ENCODE assay signal across 21 mouse cellular contexts in genomic region chr4:57666101-57666500, GRCm38 (mm10). TPM values are rescaled to one million over a fixed set of nuclear protein-coding genes. Genes with fewer than 3 reads are reported as not detected.
DNase-seq lines count a peak whose midpoint lies in the region; ATAC-seq and TF ChIP-seq lines count a peak whose summit lies in the region.
"Had no signal": no experiment of that assay in that cellular context is flagged by ENCODE, and none has a peak within 500 bp of the region (broad histone marks: within the 10 kb centered on the region; RNA-seq: fewer than 3 reads in every experiment).

No protein-coding gene starts in this region.

- DNase-seq in adrenal gland, adult 2 months, result peak; percentile 72
- DNase-seq in adrenal gland, postnatal 4 days (ENCODE audit: low spot score in 2 of 2), result no peak
- peak; percentile 81 for DNase-seq in Muller cell, postnatal 12 days (ENCODE audit: inconsistent ontology term)
- DNase-seq in brain, adult 2 months (ENCODE audit: low read depth, low spot score), result peak; percentile 35
- DNase-seq in urinary bladder, adult 18-20 months (ENCODE audit: low spot score in 2 of 2), result no peak
- DNase-seq: B cell, adult 2 months; cerebellum, adult 11 months; cerebellum, adult 8-10 months; cerebellum, postnatal 25 days; heart, postnatal 36 days; kidney, adult 2 months had no signal

- H3K9ac ChIP-seq in intestine, postnatal 0 days (ENCODE audit: low read depth, low read length), result no peak overlapping the region
- H3K9ac ChIP-seq in intestine, embryonic 16.5 days (ENCODE audit: low read depth, low read length), result no peak overlapping the region
- no peak overlapping the region for H3K9ac ChIP-seq in intestine, embryonic 15.5 days
- H3K9ac ChIP-seq: embryonic facial prominence, embryonic 12.5 days; forebrain, embryonic 15.5 days; heart, embryonic 12.5 days; hindbrain, embryonic 15.5 days; kidney, embryonic 15.5 days had no signal

- no peak for ATAC-seq in intestine, postnatal 0 days
- no peak for ATAC-seq in intestine, embryonic 16.5 days
- ATAC-seq in intestine, embryonic 15.5 days, result no peak
- ATAC-seq: CD4-positive, CD25-positive, alpha-beta regulatory T cell, adult 4 months; forebrain, embryonic 15.5 days had no signal

- no peak overlapping the region for H3K4me3 ChIP-seq in intestine, postnatal 0 days (ENCODE audit: low read depth, low read length)
- no peak overlapping the region for H3K4me3 ChIP-seq in intestine, embryonic 16.5 days (ENCODE audit: low read length)
- H3K4me3 ChIP-seq in intestine, embryonic 15.5 days (replicated peaks), result no peak overlapping the region
- H3K4me3 ChIP-seq: embryonic facial prominence, embryonic 12.5 days; forebrain, embryonic 15.5 days; heart, embryonic 12.5 days; hindbrain, embryonic 15.5 days; kidney, embryonic 15.5 days had no signal

- no peaks in the 10 kb centered on the region for H3K9me3 ChIP-seq in intestine, postnatal 0 days (ENCODE audit: control insufficient read depth)
- no peaks in the 10 kb centered on the region for H3K9me3 ChIP-seq in intestine, embryonic 16.5 days (ENCODE audit: control insufficient read depth, low read length)
- no peaks in the 10 kb centered on the region for H3K9me3 ChIP-seq in intestine, embryonic 15.5 days
- H3K9me3 ChIP-seq: embryonic facial prominence, embryonic 12.5 days; forebrain, embryonic 15.5 days; heart, embryonic 12.5 days; hindbrain, embryonic 15.5 days; kidney, embryonic 15.5 days had no signal

- no peak overlapping the region for H3K4me2 ChIP-seq in intestine, postnatal 0 days (replicated peaks; ENCODE audit: low read depth)
- H3K4me2 ChIP-seq in intestine, embryonic 16.5 days (ENCODE audit: low read depth, low read length), result no peak overlapping the region
- H3K4me2 ChIP-seq in intestine, embryonic 15.5 days (replicated peaks), result no peak overlapping the region
- H3K4me2 ChIP-seq: embryonic facial prominence, embryonic 12.5 days; forebrain, embryonic 15.5 days; heart, embryonic 12.5 days; hindbrain, embryonic 15.5 days; kidney, embryonic 15.5 days had no signal

- no peak overlapping the region for H3K27ac ChIP-seq in intestine, postnatal 0 days (ENCODE audit: low read depth, low read length)
- H3K27ac ChIP-seq in intestine, embryonic 16.5 days (ENCODE audit: low read length), result no peak overlapping the region
- H3K27ac ChIP-seq in intestine, embryonic 15.5 days, result no peak overlapping the region
- H3K27ac ChIP-seq: embryonic facial prominence, embryonic 12.5 days; forebrain, embryonic 15.5 days; hindbrain, embryonic 15.5 days; kidney, embryonic 15.5 days had no signal

- peak; percentile 17; the same call in 1 of the 2 replicates for TF ChIP-seq CTCF in intestine, postnatal 0 days (IDR thresholded peaks at IDR 0.05; ENCODE audit: low read depth)

- H3K4me1 ChIP-seq in intestine, postnatal 0 days (replicated peaks; ENCODE audit: control insufficient read depth, insufficient read depth, low read length), result no peaks in the 10 kb centered on the region
- H3K4me1 ChIP-seq in intestine, embryonic 16.5 days (ENCODE audit: control insufficient read depth, insufficient read depth, low read length), result no peaks in the 10 kb centered on the region; the same call in 1 of the 2 replicates
- no peaks in the 10 kb centered on the region for H3K4me1 ChIP-seq in intestine, embryonic 15.5 days (replicated peaks)
- H3K4me1 ChIP-seq: forebrain, embryonic 15.5 days; kidney, embryonic 15.5 days had no signal

- no peaks in the 10 kb centered on the region for H3K36me3 ChIP-seq in intestine, postnatal 0 days (ENCODE audit: control insufficient read depth, insufficient read depth)
- no peaks in the 10 kb centered on the region for H3K36me3 ChIP-seq in intestine, embryonic 16.5 days (ENCODE audit: control insufficient read depth, insufficient read depth, low read length)
- H3K36me3 ChIP-seq in intestine, embryonic 15.5 days, result no peaks in the 10 kb centered on the region
- H3K36me3 ChIP-seq: embryonic facial prominence, embryonic 12.5 days; forebrain, embryonic 15.5 days; G1E; hindbrain, embryonic 15.5 days; kidney, embryonic 15.5 days had no signal

- H3K27me3 ChIP-seq in intestine, postnatal 0 days (replicated peaks; ENCODE audit: control insufficient read depth, insufficient read depth, low read length), result no peaks in the 10 kb centered on the region
- H3K27me3 ChIP-seq in intestine, embryonic 16.5 days (replicated peaks; ENCODE audit: control insufficient read depth, insufficient read depth, low read length), result no peaks in the 10 kb centered on the region
- no peaks in the 10 kb centered on the region for H3K27me3 ChIP-seq in intestine, embryonic 15.5 days (replicated peaks)
- H3K27me3 ChIP-seq: embryonic facial prominence, embryonic 12.5 days; forebrain, embryonic 15.5 days; heart, embryonic 12.5 days; hindbrain, embryonic 15.5 days; kidney, embryonic 15.5 days had no signal

- WGBS in intestine, postnatal 0 days, result 80% methylated on average over 3 of the region's 3 CpGs
- 80% methylated on average over 3 of the region's 3 CpGs for WGBS in intestine, embryonic 16.5 days
- WGBS in intestine, embryonic 15.5 days, result 77% methylated on average over 3 of the region's 3 CpGs

RNA-seq across cellular contexts. Expression of gene Akap2, which starts 51.4 kb away (rescaled TPM):
- 100 to 1,000 TPM in 1 of 2 experiments, 10 to 100 TPM in 1; 99.1 to 186 TPM for total RNA-seq in adrenal gland, adult 2 months (2021)
- 56.4 and 60.7 TPM in 2 replicates for polyA plus RNA-seq in adrenal gland, adult 2 months (2012; rRNA removed)
- total RNA-seq in adrenal gland, postnatal 4 days (2021), result 100 to 1,000 TPM; 106 to 114 TPM
- 9.6 and 12.4 TPM in 2 replicates for polyA plus RNA-seq in intestine, postnatal 0 days (2015; fragmentation: Nextera tagmentation; extraction: Ambion mirVana)
- 18.6 and 20.3 TPM in 2 replicates for polyA plus RNA-seq in intestine, embryonic 16.5 days (2015; fragmentation: Nextera tagmentation; extraction: Ambion mirVana)
- 22.3 and 22.5 TPM in 2 replicates for polyA plus RNA-seq in intestine, embryonic 15.5 days (2015; fragmentation: Nextera tagmentation; extraction: Ambion mirVana)
- polyA plus RNA-seq: G1E had no signal

Comparison
In these comparisons a context has a peak if more than half of its experiments do, and no peak if none do; other contexts are left out.
1. DNase-seq: peak in adrenal gland, adult 2 months (single experiment), Muller cell, postnatal 12 days (single experiment) and brain, adult 2 months (single experiment); none in adrenal gland, postnatal 4 days (0 of 2) and urinary bladder, adult 18-20 months (0 of 2).